Mouse (Mus musculus) regulatory T cell (primary cell): ENCODE data around the gene Dynlt1b.
"Not testable (repeated sequence)": the region's sequence is repeated elsewhere in the genome, so short reads cannot be mapped to it uniquely, and the experiment has no call there.

Experiments used
- in situ Hi-C: fragments of 300-600 bp; cut with MboI, MseI; formaldehyde crosslinking; loops from one replicate; pipeline ENCODE4 v1.15.1; 2025; ENCODE audit warnings: high pct_unique_total_duplicates

The Dynlt1b gene

DNA sequence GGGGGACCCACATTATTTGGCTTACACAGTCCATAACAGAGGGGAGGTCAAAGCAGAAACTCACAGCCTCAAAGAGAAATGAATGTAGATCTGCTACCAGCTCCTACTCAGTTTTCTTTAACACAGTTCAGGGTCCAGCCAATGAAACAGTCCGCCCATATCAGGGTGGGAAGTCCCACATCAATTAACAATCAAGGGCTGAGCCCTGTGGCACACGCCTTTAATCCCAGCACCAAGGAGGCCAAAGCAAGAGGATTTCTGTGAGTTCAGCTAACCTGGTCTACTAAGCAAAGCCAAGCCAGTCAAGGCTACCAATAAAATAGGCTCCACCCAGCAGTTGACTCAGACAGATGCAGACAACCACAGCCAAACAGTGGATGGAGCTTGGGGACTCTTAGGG lies 7.5 kb upstream of the Dynlt1b start:
- in situ Hi-C loops, result loop anchor here (5.0 kb wide), 1 partner anchor 240 kb away; no protein-coding TSS in a partner anchor

DNA sequence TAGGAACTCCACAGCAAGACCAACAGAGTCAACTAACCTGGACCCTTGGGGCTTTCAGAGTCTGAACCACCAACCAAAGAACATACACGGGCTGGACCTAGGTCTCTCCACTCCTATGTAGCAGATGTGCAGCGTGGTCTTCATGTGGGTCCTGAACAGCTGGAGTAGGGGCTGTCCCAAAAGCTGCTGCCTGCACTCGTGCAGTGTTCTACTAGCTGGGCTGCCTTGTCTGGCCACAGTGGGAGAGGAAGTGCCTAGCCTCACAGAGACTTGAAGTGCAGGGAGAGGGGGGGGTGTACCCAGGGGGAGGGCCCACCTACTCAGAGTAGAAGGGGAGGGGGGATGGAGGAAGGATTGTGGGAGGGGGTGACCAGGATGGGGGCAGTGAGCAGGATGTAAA lies 7.1 kb upstream of the Dynlt1b start:
- in situ Hi-C loops, result loop anchor here (5.0 kb wide), 1 partner anchor 239 kb away; no protein-coding TSS in a partner anchor

DNA sequence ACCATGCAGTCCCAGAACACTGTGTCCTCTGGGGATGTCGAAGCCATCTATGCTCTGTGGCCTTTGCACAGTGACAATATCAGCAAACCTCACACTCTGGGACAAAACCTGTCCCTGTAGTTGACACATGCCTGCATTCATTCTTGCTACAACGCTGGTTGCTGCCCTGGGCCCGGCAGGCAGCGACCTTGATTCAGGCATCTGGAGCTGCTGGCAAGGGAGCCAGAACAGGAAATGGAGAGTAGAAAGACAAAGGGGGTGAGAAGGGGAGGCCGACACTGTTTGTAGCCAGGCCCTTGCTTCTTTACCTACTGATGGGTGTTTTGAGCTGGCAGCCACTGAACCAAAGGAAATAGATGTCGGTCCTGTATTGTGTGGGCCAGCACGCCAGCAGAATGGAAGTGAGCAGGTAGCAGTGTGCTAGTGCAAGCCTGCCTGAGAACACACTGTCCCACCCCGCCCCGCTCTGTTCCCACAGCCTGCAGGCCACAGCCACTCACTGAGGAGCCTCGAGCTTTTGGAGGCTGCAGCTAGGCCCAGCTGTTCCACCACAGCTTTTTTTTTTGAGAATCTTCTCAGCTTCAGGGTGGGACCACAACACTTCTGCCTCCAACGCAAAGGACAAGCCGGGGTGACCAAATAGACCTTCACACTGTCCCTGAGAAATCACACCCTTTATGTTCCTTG lies 5.5 kb upstream of the Dynlt1b start:
- in situ Hi-C loops, result loop anchor here (5.0 kb wide), 1 partner anchor 238 kb away; no protein-coding TSS in a partner anchor

DNA sequence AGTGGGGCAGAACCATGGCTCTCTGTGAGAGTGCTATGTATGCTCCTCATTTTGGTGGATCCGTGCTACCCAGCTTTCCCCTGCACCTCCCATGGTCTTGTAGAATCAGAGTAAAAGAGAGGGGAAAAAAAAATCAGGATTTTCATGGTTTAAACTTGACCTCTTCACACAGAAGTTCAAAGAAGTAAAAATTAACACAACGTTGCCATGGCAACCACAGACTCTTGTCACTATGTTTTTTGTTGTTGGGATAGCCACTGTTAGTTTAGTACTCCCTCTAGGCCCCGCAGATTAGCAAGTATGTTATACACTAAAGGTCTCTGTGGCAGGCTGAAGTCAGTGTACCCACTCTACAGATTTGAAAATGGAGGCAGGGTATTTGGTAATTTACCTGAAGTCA lies 4.6 kb upstream of the Dynlt1b start:
- in situ Hi-C loops, result loop anchor here (5.0 kb wide), 1 partner anchor 172 kb away; no protein-coding TSS in a partner anchor

DNA sequence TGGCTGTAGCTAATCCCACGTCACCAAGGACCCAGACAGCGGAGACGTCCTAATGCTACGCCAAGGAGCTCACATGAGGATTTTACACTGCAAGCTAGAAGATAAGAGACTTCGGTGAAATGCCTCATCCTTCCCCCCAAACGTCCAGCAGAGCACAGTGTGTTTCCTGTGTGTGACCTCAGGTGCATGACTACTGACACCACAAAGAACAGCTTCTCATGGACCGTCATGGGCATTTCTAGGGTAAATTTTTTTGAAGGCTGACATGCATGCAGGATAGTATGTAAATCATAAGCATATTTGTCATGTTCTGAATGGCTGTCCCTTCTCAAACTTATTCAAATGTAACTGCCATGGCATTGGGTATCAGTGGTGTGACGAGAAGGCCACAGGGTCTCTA lies 3.0 kb upstream of the Dynlt1b start:
- in situ Hi-C loops, result loop anchor here (5.0 kb wide), 1 partner anchor 170 kb away; no protein-coding TSS in a partner anchor

DNA sequence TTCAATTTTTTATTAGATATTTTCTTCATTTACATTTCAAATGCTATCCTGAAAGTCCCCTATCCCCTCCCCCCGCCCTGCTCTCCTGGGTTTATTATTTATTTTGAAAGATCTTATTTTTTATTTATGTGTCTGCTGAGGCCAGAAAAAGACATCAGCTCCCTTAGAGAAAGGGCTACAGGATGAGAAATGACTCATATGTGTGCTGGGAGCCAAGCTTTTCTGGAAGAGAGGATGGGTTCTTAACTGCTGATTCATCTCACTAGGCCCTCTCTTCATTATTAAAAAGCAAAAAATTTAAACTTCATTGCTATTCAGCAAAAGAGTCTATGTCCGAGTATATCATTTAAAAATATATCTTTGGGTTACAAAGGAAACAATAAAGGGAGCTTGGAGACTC lies 986 bp upstream of the Dynlt1b start:
- in situ Hi-C loops, result loop anchor here (5.0 kb wide), 1 partner anchor 168 kb away; no protein-coding TSS in a partner anchor

DNA sequence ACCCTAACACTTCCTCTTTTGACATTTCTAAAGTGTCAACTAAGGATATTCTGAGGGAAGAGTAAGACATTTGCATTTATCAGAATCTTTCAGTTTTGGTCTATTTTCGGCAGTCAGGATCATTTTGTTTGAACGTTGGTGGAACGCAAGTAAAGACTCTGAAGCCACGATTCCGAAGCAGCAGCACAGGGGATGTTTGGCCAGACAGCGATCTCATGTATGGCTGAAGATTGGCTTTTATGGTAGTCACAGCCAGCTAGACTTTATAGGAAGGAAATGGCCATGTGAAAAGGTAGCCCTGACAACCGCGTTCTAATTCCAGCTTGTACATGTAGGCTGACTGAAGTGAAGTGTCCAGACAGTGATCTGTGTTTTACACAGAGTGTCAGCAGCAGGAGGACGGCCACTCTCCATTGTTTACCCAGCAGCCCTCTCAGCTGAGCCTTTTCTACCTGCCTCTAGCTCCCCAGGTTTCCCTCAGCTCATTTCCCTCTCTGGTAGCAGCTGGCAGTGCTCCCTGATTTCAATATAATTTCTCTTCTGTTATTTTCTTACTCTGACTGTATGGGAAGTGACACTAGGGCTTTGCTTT lies 594 bp downstream of the Dynlt1b start:
- in situ Hi-C loops, result not testable (repeated sequence)

DNA sequence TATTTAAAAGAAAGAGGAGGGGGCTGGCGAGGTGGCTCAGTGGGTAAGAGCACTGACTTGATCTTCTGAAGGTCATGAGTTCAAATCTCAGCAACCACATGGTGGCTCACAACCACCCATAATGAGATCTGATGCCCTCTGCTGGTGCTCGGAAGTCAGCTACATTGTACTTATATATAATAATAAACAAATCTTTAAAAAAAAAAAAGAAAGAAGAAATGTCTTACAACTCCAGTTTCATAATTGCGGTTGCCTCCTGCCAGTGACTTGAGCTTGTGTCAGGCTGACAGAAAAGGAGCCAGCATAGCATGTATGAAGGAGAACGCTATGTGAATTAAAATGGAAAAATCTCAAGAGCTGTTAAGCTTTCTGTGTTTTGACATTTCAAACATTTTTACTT lies 2.5 kb downstream of the Dynlt1b start:
- in situ Hi-C loops, result not testable (repeated sequence)

DNA sequence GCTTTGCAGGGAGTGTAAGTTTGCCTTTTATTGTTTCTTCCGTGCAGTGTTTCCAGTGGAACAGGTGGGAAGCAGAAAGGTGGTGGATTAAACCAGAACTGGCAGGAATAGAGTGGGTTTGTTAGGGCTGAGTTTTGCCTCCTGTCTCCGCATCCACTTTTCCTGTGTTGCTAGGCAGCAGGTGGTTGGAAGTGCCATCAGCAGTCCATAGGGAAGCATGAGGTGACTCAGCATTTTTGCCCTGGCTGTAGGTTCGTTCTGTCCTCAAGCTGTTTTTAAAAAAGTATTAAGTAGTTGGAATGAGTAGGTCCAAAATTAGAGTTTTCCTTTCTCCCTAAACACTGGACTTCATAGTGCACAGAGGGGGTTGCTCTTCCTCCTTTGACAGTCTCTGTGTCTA lies 3.8 kb downstream of the Dynlt1b start:
- in situ Hi-C loops, result not testable (repeated sequence)

DNA sequence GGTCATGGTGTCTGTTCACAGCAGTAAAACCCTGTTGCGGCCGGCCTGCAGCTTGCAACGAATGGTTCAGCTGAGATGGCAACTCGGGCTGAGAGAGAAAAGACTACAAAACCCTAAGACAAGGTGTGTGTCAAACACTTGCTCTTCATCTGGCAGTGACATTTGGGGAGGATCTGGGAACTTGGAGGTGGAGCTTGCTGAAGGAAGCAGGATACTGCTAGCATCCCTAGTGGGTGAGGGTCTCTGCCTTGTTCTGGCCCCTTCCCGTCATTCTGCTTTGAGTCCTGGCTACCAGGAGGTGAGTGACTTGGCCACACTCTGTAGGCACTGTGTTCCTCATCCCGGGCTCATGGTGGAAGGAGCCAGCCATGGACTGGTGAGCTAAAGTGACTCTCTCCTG lies 8.2 kb downstream of the Dynlt1b start:
- in situ Hi-C loops, result not testable (repeated sequence)

DNA sequence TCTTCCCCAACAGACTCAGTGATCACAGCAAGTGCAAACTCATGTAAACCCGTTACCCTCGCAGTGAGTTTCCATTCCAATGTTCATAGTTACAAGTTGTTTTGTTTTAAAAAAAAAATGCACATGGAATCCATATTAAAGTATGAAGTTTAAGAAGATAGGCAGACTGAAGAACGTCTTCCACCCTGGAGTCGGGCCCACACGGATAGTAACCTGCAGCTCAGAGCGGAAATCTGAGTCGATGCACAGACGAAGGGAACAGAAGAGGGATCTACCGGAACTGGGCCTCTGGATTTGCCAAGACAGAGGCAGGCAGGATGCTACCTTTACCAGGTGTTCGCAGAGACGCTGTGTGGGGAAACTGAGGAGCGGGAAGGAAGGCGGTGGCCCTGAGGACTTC lies 10.0 kb downstream of the Dynlt1b start:
- in situ Hi-C loops, result not testable (repeated sequence)

DNA sequence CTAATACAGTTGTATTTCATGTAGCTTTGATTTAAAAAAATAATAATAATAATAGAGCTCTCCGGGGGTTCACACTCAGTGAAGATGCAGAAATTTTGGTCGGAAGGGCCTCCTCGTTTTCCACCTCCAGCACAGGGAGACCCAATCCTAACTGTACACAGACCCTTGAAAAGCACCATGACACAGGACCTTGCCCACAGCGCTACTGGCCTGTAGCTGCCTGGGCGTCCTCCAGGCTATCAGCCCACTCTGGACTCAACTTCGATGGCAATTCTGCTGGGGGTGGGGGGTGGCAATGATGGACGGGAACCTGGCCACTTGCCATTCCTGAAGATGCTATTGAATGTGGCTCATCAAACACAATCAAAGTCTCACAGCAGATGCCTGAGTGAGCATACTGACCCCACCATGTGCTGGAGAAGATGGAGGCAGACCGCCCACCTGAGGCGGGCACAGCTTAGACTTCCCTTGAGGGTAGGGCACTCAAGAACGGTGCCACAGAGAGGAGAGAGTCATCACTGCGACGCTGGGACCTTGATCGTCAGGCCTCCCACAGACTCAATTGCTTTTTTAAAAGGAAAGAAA lies 10.7 kb downstream of the Dynlt1b start:
- in situ Hi-C loops, result not testable (repeated sequence)

DNA sequence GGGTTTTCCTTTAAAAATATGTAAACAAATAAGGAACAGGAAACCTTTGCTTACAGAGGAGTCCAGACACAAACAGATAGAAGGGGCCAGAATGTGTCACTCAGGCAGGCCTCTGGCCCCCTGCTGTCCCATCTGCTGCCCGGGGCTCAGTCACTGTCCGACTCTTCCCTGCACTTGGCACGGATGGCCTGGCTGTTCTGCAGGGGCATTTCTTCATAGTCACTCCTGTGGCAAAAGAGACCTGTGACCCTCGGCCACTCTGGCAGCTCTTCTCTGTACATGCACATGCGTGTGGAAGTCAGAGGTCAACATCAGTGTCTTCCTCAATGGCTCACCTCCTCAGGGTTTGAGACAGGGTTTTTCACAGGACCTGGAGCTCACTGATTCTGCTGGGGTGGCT lies 11.3 kb downstream of the Dynlt1b start:
- in situ Hi-C loops, result not testable (repeated sequence)

DNA sequence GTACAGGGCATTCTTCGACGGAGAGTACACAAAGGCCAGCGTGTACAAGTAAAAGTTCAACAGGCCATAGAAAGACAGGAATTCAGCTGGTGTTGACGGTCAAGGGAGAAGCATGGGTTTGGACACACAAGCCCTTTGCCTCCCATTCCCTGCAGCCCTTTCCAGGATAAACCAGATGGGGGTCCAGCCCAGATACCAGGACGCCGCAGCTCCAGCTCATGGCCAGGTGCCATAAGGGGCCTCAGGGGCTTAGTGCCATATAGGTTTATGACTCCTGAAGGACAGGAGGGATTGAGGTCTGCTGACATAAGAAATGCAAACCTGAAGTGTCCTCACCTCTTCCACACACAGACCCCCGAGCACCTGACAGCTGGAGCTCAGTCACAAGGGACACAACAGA lies 12.6 kb downstream of the Dynlt1b start:
- in situ Hi-C loops, result not testable (repeated sequence)

DNA sequence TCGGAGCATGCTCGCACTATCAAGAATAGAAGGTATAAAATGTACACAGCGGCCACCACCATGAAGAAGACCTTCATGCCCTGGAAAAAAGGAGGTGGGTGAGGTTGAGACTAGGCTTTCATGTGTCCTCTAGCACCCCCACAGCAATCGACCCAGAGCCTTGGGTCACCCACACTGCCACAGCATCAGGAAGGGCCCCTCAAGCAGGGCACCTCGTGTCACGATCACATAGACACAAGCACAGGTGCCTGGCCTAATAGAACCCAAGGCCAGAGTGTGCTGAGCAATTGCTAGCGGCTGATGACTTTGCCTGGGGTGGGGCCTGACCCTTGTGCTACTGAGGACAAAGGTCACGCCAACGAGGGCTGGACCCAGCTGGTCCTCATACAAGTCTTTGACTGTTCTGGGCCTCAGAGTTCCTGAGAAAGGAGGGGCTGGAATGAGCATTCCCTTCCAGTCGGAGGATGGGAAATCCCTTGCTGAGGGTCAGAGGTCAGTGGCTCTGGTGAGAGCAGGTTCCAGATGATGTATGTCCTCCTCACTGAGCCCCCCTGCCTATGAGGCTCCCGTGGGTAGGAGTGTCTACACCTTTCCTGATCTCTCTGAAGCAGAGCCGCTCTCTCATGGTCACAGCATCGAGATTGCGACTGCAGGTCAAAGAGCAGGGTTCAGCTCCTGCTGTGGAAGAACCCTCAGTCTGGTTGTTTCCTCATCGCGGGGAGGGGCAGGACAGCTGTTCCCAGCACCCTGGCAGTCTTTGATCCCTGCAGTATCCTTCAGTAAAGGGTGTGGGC lies 16.1 kb downstream of the Dynlt1b start:
- in situ Hi-C loops, result not testable (repeated sequence)

DNA sequence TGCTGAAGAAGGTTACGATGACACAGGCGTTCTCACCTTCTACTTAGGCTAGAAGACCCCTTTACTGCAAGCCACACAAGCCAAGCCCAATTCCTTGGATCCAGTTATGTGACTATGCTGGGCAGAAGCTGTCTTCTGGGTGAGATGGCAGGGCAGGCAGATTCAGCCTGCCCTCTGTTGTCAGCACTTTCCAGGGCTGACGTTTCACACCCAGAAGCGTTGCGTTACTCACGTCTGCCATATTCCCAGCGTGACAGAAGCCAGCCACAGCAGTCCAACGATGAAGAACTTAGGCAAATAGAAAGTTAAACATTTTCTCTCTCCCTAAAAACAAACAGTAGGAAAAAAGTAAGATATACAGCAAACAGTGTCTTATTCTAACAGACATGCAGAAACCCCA lies 18.4 kb downstream of the Dynlt1b start:
- in situ Hi-C loops, result not testable (repeated sequence)

DNA sequence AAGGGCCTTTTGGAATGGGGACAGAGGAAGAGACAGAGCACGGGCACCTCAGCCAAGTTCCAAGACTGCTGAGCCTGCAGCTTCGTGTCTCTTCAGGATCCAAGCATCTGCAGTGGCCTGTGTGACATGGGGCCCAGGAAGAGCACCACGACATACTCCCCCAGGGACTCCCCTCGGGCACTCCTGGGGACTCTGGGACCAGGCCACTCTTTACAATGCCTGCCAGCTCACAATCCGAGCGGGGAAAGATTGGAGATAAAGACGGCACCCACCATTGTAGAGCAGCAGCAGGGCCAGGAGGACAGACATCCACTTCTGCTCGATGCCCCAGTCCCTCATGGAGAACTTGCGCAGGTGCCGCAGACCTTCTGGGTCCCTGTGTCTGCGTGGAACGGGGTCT lies 19.3 kb downstream of the Dynlt1b start:
- in situ Hi-C loops, result not testable (repeated sequence)

DNA sequence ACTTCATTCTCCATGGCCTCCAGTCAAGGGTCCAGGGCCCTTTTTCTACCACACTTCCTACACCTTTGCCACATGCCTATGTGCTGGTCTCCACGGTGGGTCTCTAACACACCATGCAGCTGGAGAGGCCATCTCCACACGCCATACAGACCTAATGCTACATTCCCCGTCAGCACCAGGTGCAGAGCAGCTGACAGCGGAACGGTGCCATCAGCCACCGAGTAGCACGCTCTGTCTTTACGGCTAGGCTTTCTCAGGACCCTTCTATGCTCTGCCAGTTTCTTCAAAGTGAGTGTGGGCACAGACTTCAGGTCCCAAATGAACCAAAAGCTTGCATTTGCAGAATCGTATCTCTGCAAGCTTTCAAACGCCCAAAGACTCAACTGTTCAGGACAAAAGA lies 21.3 kb downstream of the Dynlt1b start:
- in situ Hi-C loops, result loop anchor here (5.0 kb wide), 1 partner anchor 159 kb away; no protein-coding TSS in a partner anchor

DNA sequence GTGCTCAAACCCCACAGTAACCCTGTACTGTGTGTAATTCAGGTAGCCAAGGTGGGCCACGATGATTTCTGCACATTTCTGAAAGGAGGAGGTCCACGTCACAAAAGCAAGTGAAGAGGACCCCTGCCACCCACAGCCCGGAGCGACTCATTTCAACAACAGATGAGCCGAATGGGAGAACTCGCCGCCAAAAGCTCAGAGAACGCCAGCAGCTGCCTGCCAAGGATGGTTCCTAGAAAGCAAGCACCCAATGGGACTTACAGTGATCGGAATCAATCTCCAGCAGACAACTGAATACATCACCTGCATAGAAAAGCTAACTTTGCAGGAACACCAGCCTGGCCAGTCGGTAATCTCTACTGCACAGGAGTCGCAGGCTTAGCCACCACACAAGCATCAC lies 22.8 kb downstream of the Dynlt1b start:
- in situ Hi-C loops, result loop anchor here (5.0 kb wide), 1 partner anchor 160 kb away; no protein-coding TSS in a partner anchor

DNA sequence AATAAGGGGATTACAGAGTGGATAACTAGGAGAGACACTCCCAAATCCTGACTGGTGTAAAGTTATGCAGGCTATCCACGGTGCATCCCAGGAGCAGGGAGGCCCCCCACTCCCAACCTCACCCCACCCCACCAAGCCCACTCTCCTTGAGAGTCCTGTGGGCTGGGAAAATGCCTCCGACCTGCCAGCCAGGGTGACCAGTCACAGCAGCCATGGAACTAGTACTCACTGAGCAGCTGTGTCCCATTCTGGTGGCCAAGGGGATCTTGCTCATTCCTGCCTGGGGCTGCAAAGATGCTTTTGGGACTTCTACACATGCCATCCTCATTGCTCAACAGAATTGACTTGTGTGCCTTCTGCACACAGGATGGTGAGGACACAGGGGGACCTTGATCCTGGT lies 24.8 kb downstream of the Dynlt1b start:
- in situ Hi-C loops, result loop anchor here (5.0 kb wide), 2 partner anchors 162 to 173 kb away; no protein-coding TSS in a partner anchor

DNA sequence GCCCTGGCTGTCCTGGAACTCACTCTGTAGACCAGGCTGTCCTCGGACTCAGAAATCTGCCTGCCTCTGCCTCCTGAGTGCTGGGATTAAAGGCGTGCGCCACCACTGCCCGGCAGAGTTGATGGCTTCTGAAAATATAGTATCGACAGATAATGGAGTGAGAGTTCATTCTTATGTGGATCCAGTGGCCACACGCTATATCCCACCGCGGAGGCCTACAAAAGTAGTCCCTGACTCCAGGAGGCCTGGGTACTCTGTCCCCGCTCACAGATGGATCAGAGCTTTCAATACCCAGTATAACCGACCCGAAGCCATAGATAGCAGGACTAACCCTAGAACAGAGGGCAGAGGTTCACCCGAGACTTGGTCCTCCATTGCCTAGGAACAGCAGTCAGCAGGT lies 26.0 kb downstream of the Dynlt1b start:
- in situ Hi-C loops, result loop anchor here (5.0 kb wide), 1 partner anchor 171 kb away; no protein-coding TSS in a partner anchor
